Mouse (Mus musculus): Measurements from ENCODE around the gene Cmas.

Gene Cmas

DNA sequence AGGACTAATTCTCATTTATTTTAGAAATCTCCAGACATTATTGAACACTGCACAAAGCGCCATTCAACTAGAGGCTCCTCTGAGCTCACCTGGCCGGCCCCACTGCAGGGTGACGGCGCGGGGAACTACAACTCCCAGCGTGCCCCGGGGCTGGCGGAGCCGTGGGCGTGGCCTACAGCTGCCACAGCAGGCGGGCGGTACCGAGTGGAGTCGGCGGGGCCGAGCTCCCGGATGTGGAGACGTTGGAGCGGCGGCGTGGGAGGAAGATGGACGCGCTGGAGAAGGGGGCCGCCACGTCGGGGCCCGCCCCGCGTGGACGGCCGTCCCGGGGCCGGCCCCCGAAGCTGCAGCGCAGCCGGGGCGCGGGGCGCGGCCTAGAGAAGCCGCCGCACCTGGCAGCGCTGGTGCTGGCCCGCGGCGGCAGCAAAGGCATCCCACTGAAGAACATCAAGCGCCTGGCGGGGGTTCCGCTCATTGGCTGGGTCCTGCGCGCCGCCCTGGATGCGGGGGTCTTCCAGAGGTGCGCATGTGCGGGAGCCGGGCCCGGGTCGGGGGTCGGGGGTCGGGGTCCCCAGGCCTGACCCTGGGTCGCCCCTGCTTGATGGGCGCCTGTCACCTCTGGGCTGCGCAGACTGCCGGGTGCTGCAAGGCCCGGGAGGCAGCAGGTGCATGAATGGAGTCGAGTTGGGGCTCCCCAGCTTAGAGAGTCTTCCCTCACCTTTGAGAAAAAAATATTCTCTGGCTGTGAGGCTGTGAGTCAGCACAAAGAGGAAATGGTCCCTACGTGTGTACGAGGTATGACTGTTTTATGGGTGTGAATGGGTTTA, at the start of gene Cmas:
Gene Cmas (plus strand): TSS at position 180 of the 827 bp plus-strand sequence.
- peak; percentile 94 for DNase-seq

DNA sequence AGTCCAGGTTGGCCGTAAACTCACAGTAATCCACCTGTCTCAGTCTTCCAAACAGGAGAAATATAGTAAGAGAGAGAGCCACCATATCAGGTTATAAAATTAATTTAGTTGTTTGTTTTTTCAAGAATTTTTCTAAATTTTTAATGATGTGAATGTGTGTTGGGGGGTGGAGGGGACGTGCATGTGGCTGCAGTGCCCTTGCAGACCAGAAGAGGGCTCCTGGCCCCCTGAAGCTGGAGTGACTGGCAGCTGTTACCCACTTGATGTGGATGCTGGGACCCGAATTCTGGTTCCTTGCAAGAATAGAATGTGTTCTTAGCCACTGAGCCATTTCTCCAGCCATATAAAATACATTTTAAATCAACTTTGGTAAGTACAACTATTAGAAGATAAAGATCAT, 49.8 kb upstream of the Cmas start:
- DNase-seq: no peak

DNA sequence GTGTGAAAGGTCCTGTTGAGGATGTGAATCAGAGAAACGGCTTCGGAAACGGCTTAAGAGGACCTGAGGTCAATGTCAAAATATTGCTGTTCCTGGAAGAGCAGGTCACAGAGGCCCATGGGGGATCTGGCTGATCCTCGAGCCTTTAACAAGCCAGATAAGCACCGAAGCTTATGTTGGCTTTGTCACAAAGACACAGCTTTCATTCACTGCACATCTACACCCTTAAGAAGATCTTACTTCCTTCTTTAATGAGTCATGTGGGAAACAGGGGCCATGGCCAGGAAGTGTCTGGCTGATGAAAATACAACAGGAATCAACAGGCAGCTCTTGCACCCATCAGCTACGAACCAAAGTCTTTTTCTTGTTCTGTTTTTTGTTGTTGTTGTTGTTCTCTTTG, 48.1 kb upstream of the Cmas start:
- DNase-seq: no peak

DNA sequence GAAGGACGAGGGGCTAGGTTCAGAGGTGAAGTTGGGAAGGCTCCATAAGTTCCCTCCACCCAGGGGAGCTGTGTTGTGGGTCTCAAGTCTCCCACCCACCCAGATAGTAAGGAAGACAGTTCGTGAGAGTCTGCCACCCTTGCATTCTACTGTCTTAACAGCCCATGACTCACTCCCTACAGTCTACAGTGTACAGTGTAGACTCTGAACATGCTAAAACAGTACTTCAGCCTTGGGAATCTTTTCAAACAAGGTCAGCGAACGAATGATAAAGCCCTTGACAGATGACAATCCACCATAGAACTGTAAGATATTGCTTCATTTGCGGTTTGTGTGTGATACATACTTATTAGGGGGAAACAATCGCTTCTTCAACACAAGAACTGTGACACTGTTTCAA, 45.8 kb upstream of the Cmas start:
- no peak for DNase-seq

DNA sequence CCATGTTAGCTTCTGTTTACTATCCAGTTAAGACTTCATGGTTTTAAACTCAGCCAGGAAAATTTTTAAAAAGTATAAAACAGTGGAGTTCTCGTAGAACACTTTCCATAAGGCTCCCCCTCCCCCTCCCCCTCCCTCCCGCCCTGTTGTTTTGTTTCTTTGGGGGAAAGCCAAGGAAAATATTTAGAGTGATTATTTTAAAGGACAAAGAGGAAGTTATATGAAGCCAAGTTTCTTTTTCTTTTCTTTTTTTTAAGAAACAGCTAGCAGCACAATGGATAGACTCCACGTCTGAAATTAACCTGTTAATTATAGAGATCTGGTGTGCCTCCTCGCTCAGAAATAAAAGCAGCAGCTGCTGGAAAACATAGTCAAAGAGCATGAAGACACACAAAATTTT, 45.4 kb upstream of the Cmas start:
- no peak for DNase-seq

DNA sequence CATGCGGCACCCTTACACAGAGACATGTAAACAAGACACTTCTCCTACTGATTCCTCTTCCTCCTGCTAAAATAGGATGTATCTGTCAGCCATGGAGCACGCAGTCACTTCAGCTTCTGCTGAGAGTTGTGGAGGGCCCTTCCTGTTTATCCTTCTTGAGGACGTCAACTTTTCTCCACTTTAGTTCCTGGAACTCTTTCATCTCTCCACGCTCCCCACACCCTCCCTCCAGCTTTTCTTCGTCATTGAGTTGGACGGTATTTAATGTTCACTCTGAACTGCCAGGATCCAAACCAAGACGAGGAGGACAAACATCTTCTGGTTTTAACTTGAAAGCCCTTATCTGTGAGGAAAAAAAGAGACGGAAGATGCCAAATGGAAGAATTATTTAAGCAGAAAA, 41.5 kb upstream of the Cmas start:
- no peak for DNase-seq

DNA sequence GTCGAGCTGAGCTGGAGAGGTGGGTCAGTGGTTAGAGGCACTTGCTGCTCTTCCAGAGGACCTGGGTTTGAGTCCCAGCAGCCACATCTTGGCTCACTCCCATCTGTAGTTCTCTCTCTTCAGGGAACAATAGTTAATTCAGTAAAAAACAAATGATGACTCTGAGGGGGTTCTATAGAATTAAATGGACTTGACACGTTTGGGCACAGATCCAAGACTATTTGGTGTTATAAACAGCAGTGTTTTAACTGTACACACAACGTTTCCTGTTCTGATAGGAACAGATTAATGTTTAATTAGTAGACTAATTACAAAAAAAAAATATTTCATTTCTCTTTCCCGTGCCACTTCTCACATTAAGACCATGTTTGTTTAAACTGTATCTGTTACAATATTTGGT, 39.3 kb upstream of the Cmas start:
- no peak for DNase-seq

DNA sequence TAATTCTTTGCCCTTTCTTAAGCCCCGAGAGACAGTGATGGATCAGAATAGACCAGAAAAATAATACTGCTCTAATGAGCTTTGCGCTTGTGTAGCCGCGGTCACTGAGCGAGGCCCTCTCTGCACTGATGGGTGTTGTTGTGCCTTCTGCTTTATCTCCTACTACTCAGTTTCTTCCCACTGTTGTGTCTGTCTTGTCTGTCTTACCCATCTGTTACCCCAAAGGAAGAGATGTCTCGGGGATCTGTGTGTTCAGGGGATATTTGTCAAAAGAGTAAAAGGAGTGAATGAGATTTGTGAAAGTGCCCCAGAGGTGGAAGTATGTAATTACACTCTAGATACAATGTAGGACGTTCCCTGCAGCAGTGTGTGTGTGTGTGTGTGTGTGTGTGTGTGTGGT, 38.3 kb upstream of the Cmas start:
- no peak for DNase-seq

DNA sequence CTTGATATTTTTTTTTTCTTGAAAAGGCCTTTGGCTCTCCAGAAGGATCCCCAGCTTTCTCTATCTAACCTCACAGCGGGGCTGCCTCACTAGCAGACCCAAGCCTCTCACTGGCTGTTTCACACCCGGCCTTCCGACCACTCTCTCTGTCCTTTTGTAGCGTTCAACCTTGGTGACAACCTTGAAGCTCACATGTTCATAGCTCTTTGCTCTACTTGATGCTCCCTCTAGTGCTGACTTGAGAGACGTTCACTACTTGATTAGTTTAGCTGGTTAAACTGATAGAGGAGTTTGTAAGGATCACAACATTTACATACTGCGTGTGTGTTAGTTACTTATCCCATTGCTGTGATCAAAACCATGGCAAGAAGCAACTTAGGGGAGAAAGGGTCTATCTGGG, 35.8 kb upstream of the Cmas start:
- DNase-seq: no peak

DNA sequence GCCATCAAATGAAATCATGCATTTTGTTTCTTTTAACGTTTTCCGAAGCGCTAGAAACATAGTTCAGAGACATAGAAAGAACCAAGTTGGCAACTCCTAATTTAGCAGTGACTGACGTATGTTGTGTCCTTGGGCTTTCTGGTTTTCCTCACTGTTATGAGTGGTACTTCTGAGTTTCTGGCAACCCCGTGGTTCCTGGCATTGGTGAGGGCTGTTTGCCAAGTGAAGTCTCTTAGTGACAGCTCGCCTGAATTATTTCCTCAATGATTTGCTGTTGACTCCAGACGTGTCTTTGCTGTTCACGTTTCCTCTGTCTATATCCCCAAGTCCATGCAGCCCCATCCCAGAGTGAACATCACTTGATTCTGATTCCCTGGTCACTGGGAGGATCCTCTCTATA, 34.8 kb upstream of the Cmas start:
- DNase-seq: no peak

DNA sequence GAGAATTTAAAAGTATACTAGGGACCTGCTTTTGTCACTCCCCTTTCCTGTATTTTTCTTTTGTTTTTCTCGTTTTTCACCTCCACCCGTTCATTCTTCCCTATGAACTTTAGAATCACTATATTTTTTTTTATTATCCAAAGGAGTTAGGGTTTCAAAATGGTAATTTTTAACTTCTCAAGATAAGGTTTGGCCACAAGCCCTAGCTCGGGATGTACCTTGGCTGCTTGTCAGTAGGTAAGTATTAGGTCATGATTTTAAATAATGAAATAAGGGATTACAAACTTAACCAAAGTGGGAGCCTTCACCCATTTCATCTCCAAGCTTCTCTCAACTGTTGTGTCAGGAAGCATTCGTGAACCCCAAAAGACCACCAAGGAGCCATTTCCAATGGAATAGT, 30.5 kb upstream of the Cmas start:
- DNase-seq: no peak

DNA sequence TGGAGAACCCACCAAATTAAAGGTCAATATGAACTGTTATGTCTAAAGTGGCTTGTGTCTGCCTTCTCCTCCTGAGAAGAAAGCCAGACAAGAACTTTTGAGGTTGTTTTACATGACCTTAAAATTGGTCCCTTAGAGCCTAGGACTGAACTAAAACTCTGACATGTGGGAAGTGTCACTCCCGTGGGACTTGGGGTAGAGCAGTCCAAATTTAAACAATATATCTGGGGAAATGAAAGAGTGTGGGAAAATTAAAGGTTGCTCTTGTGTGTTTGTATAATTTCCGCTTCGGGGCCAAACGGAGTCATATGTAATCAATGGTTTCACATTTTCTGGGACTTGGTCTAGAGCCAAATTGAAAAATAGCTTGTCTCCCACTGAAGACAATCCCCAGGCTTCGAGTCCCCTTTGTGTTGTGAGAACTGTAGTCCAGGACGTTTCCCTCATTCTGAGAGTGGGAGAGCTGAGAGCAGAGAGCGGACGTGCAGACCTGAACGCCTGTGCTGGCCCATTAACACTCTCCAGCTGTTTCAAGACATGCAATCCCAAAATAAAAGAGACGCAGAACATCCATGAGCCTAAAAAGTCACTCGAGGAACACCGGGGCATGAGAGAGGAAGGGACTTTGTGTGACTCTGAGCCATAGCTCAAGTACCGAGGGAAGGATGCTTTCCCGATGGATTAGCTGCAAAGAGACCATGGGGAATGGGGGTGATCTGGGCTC, 23.8 kb upstream of the Cmas start:
- DNase-seq: no peak

DNA sequence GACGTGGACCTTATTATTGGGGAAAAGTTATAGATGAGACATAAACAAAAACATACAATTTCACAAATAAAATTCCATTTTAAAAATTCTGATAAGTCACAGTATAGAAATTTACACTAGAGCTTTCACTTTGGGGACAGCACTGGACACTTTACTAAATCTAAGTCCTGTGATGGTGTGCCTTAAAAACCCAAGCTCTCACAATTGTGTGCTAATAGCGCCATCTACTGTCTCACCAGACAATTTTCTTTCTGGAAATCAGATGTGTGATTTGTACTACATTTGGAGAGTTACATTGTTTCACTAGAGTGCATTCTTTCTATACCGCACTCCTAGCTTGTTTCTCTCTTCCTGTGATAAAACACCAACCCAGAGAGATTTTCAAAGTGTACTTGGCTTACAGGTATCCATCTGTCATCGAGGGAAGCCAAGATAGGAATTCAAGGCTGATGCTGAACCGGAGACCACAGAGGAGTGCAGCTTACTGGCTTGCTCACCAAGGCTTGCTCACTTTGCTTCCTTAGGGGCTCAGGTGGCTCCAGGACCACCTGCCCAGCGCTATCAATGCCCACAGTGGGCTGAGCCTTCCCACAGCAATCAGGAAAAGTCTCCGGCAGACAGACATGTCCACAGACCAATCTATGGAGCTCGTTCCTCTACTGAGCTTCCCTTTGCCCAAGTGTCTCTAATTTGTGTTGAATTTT, 21.0 kb upstream of the Cmas start:
- DNase-seq: peak; percentile 34

DNA sequence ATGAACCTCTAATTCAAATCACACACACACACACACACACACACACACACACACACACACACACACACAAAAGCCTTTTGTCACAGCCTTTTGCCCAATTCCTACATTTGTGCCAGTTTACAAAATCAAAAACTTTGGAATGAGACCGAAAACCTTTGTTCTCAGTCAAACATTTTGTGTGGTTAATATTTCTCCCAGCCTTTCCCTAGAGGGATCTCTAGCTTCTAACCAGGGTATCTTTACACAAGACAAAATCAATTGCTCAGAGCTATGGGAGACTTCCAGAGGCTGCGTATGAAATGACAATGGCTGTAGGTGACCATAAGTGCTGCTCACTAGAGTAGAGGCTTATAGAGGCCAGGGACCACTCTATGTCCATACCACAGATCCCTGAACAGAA, 18.3 kb upstream of the Cmas start:
- DNase-seq: no peak

DNA sequence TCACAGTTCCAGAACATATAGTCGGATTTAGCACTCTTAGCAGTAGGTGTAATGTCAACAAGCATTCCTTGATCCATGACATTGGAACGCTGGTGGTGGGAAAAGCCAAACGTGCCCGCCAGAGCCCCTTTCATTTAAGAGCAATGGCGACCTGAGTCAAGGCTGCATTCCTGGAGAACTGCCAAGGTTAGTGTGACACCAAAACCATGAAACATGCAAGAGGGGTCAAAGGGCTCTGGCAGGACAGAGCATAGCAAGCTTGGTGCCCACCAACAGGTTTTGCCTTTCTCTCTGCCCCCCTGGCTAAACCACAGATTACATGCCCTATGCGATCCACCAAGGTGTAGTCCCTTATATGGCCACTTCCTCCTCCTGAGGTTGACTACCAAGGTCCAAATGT, 17.8 kb upstream of the Cmas start:
- no peak for DNase-seq

DNA sequence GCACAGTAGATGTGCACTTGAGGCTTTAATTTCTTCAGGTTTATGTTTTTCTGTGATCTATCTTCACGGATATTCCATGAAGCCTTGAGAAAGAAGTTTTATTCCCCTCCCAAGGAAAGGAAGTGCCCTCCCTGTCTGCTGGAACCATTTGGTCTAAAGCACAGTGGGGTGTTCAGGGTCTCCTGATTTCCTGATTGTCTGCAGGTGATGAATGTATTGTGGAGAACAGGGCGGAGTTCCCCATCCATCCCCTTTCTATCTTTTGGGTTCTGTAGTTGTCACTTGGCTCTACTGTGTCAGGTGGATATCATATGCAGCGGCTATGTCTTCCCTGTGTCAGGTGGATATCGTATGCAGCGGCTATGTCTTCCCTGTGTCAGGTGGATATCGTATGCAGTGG, 14.7 kb upstream of the Cmas start:
- DNase-seq: no peak

DNA sequence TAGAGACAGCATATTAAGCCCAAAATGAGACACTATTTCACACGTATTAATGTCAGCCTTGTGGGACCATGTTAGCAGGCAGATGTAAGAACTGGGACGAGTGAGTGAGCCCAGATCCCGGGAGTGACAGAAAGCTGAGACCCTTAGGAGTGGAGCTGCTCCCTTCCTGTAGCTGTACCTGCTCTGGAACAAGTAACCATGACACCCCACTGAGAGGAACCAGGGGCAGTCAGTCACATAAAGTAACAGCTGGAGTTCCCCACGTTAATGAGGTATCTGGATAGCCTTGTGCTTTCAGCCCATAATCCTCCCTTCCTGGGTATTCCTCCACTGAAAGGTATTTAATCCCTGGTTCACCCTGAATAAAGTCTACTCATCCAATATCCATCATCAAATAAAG, 13.3 kb upstream of the Cmas start:
- DNase-seq: no peak

DNA sequence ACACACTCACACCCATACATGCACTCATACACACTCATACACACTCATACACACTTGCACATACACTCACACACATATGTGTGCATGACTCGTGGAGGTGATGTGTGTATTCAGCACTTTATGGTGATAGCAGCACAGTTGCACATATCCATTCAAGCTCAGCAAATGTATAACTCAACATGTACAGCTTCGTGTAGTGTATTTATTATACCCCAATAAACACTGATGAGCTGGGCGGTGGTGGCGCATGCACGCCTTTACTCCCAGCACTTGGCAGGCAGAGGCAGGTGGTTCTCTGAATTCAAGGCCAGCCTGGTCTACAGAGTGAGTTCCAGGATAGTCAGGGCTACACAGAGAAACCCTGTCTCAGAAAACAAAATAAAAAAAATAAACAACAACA, 11.0 kb upstream of the Cmas start:
- no peak for DNase-seq

DNA sequence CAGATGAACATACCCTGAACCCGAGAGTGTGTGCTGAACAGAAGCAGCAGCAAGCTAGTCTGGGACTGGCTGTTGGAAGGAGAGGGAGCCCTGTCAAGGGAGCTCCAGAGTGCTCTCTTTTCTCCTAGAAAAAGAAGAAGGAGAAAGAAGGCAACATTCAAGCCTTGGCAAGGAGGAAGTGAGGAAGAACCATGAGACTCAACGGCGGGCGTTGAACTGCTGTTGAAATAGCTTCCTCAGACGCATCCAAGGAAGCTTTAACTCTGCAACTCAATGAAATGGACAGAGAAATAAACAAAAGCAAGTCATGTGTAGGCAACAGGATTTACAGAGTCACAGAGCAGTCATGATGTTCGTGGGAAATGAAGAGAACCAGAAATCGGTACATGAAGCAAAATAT, 9.7 kb upstream of the Cmas start:
- DNase-seq: no peak

DNA sequence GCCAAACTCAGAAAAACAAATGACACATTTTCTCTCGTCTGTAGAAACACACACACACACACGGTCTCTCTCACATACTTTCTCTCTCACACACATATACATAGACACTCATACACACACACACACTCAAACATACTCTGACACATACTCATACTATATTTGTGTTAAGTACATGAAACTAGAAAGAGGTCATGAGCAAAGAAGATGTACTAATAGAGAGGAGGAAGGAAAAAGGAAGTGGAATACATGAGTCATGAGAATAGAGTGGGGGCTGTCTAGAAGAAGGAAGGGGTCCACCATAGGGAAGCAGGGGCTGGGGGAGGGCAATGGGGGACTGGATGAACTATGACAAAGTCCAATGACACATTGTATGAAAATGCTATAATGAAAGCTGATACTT, 9.3 kb upstream of the Cmas start:
- DNase-seq: no peak

DNA sequence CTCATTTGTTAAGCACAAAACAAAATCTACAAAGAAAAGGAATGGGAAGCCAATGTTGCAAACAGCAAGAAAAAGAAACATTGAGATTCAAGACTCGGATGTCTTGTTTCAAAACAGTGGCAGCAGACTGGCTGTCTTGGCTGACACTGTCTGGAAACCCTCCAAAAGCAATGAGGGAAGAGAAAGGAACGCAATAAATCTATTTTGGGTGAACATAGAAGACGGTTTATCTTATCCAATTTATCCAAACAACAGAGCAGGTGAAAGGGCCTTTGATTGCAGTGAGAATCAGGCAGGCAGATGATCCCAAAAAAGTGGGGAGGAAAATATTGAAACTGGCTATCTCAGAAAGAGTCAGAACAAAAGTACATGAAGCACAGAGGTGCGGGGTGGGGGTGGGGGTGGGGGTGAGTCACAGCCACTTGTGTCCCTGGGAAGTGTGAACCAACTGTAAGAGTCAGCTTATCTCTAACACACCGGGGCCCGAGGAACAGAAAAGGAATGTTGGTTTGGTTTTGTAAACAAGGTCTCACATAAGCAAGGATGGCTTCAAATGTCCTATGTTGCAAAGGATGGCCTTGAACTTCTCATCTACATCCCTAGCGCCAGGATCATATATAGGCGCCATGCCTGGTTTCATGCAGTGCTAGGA, 8.3 kb upstream of the Cmas start:
- DNase-seq: no peak

DNA sequence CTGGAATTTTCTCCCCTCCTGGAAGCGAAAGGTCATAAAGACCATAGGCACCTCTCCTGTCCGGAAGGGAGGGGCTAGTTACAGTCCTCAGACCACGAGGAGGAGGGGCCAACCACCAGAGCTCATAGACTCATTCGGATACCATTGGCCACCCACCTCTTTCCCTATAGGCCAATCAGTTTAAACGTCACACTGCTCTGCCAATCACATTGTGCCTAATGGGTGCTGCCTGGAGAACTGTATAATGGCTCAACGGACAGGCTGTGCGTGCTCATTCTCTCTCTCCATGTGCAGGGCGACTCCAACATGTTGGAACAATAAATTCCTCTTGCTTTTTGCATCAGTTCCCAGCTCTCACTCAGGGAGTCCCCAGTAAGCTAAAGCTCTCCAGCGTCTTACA, 5.1 kb upstream of the Cmas start:
- DNase-seq: no peak
